Mouse (Mus musculus): ENCODE measurements around the gene Tmem131. TPM values are rescaled to one million over a fixed set of nuclear protein-coding genes. Genes with fewer than 3 reads are reported as not detected.

Gene Tmem131
- polyA plus RNA-seq, 1 experiment from 2014 or later: 31.3 TPM

DNA sequence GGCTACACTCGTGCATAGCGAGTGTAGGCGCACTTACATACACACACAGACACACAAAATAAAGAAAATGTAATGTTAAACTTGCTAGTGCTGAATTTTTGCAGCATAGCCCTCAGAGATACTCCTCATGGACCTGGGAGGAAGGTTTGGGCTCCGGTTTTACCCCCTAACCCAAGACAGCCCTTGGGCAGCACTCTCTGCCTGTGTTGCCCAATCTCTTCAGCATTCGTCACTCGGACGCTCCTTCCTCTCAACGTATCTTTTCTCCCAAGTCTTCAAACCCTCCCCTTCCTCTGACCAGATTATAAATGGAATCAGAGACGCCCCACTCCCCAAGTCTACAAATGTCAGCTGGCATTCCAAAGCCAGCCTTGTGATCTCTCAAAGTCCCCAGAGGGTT lies 200.4 kb downstream of the Tmem131 start:
- WGBS: 72% methylated on average over 9 of the region's 9 CpGs
- no peaks in the 10 kb centered on the region for H3K27me3 ChIP-seq (ENCODE audit: control insufficient read depth, insufficient read depth, low read length)
- H3K9ac ChIP-seq (replicated peaks; ENCODE audit: low read depth, low read length): no peak overlapping the region
- H3K9me3 ChIP-seq (ENCODE audit: control insufficient read depth, low read depth, low read length): no peaks in the 10 kb centered on the region
- H3K4me1 ChIP-seq (ENCODE audit: control insufficient read depth, insufficient read depth, low read length): no peaks in the 10 kb centered on the region
- no peak overlapping the region for H3K4me3 ChIP-seq (ENCODE audit: low read depth, low read length)
- no peak overlapping the region for H3K4me2 ChIP-seq (replicated peaks; ENCODE audit: low read depth, low read length)
- H3K27ac ChIP-seq (ENCODE audit: low read length): no peak overlapping the region
- ATAC-seq (ENCODE audit: insufficient number of reproducible peaks, insufficient read depth, low FRiP score, low read depth): no peak
- H3K36me3 ChIP-seq (ENCODE audit: control insufficient read depth, insufficient read depth, low read length): no peaks in the 10 kb centered on the region

Other genes starting within 250 kb of the Tmem131 start
- not detected in 2 replicates for gene 4933424G06Rik, start 233.5 kb downstream of the Tmem131 start, polyA plus RNA-seq (2014; fragmentation: Nextera tagmentation; extraction: Ambion mirVana)
- gene Actr1b, start 229.2 kb downstream of the Tmem131 start, polyA plus RNA-seq (2014; fragmentation: Nextera tagmentation; extraction: Ambion mirVana): 86.9 and 91.3 TPM in 2 replicates
- 0.29 and 0.78 TPM in 2 replicates for gene Zap70, start 181.9 kb downstream of the Tmem131 start, polyA plus RNA-seq (2014; fragmentation: Nextera tagmentation; extraction: Ambion mirVana)
- 1.3 and 1.4 TPM in 2 replicates for gene Vwa3b, start 82.9 kb upstream of the Tmem131 start, polyA plus RNA-seq (2014; fragmentation: Nextera tagmentation; extraction: Ambion mirVana)